Mouse (Mus musculus): ENCODE measurements around the gene Rpl19. TPM values are rescaled to one million over a fixed set of nuclear protein-coding genes. Genes with fewer than 3 reads are reported as not detected.

Gene Rpl19
- total and polyA plus RNA-seq, 2 experiments from 2014 or later, result 588 to 622 TPM

DNA sequence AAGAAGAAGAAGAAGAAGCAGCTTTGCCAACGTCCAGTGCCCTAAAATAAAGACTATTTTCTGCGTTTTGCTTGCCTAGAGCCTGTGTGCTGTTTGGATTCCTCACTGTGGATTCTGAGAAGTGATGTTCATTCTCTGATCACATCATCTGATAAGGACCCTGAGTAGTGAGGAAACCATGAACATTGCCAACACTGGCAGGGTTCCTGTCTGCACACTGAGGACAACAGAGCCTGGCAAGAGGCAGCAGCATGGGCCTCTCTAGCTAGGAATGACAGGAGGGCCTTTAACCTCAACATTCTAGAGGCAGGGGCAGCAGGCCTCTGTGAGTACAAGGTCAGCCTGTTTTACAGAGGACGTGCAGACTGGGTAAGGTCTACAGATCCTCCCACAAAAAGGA lies 2.0 kb upstream of the Rpl19 start:
- H3K9ac ChIP-seq (replicated peaks; ENCODE audit: low read depth, low read length), result no peak overlapping the region
- no peak overlapping the region for H3K4me3 ChIP-seq (ENCODE audit: low read depth, low read length)
- ATAC-seq (ENCODE audit: insufficient read depth, low read depth) (no peak), DNase-seq (ENCODE audit: low spot score) (no peak)
- H3K27me3 ChIP-seq (ENCODE audit: control insufficient read depth, insufficient read depth, low read length), result no peaks in the 10 kb centered on the region
- no peak overlapping the region for H3K27ac ChIP-seq (ENCODE audit: low read depth)
- no peaks in the 10 kb centered on the region for H3K9me3 ChIP-seq (replicated peaks; ENCODE audit: control insufficient read depth, low read length)
- peaks cover 18% of the 10 kb centered on the region for H3K4me1 ChIP-seq (ENCODE audit: control insufficient read depth, insufficient read depth)
- peaks cover 14% of the 10 kb centered on the region for H3K36me3 ChIP-seq (replicated peaks; ENCODE audit: control insufficient read depth, insufficient read depth, low read length)
- 78% methylated on average over 3 of the region's 3 CpGs for WGBS
- no peak overlapping the region for H3K4me2 ChIP-seq (ENCODE audit: low read depth, low read length)
- TF ChIP-seq EP300 (IDR thresholded peaks at IDR 0.05; ENCODE audit: low read depth) (no peak), CTCF (IDR thresholded peaks at IDR 0.05; ENCODE audit: low read depth) (no peak)

DNA sequence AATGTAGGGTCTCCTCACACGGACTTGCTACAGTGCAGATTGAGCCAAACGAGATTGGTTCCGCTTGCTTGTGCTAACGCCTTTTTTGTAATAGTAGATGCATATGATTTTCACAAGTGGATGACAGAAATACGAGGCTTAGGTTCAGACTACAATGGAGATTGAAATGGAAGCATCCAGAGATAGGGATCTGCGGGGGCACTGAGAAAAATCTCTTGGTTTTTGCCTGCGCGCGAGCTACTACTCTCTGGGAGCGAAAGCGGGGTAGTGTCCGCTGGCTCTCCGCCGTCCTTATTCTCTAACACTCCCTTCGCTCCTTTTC lies 301 bp upstream of the Rpl19 start:
- ATAC-seq (ENCODE audit: insufficient read depth, low read depth), result no peak
- Histone ChIP-seq H3K9ac (replicated peaks; ENCODE audit: low read depth, low read length) (peak overlapping the region; percentile 98), H3K27ac (ENCODE audit: low read depth) (peak overlapping the region; percentile 90), H3K36me3 (replicated peaks; ENCODE audit: control insufficient read depth, insufficient read depth, low read length) (peaks cover 31% of the 10 kb centered on the region), H3K4me1 (ENCODE audit: control insufficient read depth, insufficient read depth) (peaks cover 15% of the 10 kb centered on the region), H3K9me3 (replicated peaks; ENCODE audit: control insufficient read depth, low read length) (no peaks in the 10 kb centered on the region), H3K4me2 (ENCODE audit: low read depth, low read length) (peak overlapping the region; percentile 77), H3K27me3 (ENCODE audit: control insufficient read depth, insufficient read depth, low read length) (no peaks in the 10 kb centered on the region), H3K4me3 (ENCODE audit: low read depth, low read length) (peak overlapping the region; percentile 85)
- DNase-seq (ENCODE audit: low spot score), result no peak
- no peak; the same call in 1 of the 2 replicates for TF ChIP-seq EP300 (IDR thresholded peaks at IDR 0.05; ENCODE audit: low read depth)
- no peak for TF ChIP-seq CTCF (IDR thresholded peaks at IDR 0.05; ENCODE audit: low read depth)
- 7% methylated on average over 15 of the region's 15 CpGs for WGBS

GRCm38 (mm10) chr11:98027297-98027688 lies 783 bp downstream of the Rpl19 start:
- H3K9ac ChIP-seq (replicated peaks; ENCODE audit: low read depth, low read length), result peak overlapping the region; percentile 98
- WGBS, result 0% methylated on average over 18 of the region's 18 CpGs
- peaks cover 5% of the 10 kb centered on the region; the same call in 1 of the 2 replicates for H3K4me1 ChIP-seq (ENCODE audit: control insufficient read depth, insufficient read depth)
- no peaks in the 10 kb centered on the region for H3K9me3 ChIP-seq (replicated peaks; ENCODE audit: control insufficient read depth, low read length)
- peaks cover 32% of the 10 kb centered on the region for H3K36me3 ChIP-seq (replicated peaks; ENCODE audit: control insufficient read depth, insufficient read depth, low read length)
- no peaks in the 10 kb centered on the region for H3K27me3 ChIP-seq (ENCODE audit: control insufficient read depth, insufficient read depth, low read length)
- peak overlapping the region; percentile 77 for H3K4me2 ChIP-seq (ENCODE audit: low read depth, low read length)
- DNase-seq (ENCODE audit: low spot score) (no peak), ATAC-seq (ENCODE audit: insufficient read depth, low read depth) (no peak)
- H3K4me3 ChIP-seq (ENCODE audit: low read depth, low read length), result peak overlapping the region; percentile 85
- no peak for TF ChIP-seq EP300 (IDR thresholded peaks at IDR 0.05; ENCODE audit: low read depth)
- TF ChIP-seq CTCF (IDR thresholded peaks at IDR 0.05; ENCODE audit: low read depth), result no peak
- H3K27ac ChIP-seq (ENCODE audit: low read depth), result peak overlapping the region; percentile 90

DNA sequence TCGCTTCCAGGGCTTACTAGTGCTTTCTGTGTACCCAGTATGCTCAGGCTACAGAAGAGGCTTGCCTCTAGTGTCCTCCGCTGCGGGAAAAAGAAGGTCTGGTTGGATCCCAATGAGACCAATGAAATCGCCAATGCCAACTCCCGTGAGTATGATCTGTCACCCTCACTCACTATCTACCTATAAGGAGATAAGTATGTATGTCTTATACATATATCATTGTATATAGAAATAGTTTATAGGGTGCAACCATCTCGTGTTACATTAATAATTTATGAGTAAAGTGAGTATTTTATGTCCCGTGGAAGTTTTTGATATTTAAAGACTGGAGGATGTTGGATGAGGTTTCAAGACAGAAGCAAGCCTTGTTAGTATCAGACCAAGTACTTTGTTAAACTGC lies 1.3 kb downstream of the Rpl19 start:
- Histone ChIP-seq H3K4me3 (ENCODE audit: low read depth, low read length) (peak overlapping the region; percentile 85), H3K4me2 (ENCODE audit: low read depth, low read length) (peak overlapping the region; percentile 77), H3K27me3 (ENCODE audit: control insufficient read depth, insufficient read depth, low read length) (no peaks in the 10 kb centered on the region), H3K36me3 (replicated peaks; ENCODE audit: control insufficient read depth, insufficient read depth, low read length) (peaks cover 32% of the 10 kb centered on the region), H3K27ac (ENCODE audit: low read depth) (no peak overlapping the region), H3K4me1 (ENCODE audit: control insufficient read depth, insufficient read depth) (peaks cover 5% of the 10 kb centered on the region; the same call in 1 of the 2 replicates), H3K9me3 (replicated peaks; ENCODE audit: control insufficient read depth, low read length) (no peaks in the 10 kb centered on the region), H3K9ac (replicated peaks; ENCODE audit: low read depth, low read length) (peak overlapping the region; percentile 98)
- WGBS, result 20% methylated on average over 7 of the region's 7 CpGs
- TF ChIP-seq EP300 (IDR thresholded peaks at IDR 0.05; ENCODE audit: low read depth) (no peak), CTCF (IDR thresholded peaks at IDR 0.05; ENCODE audit: low read depth) (no peak)
- DNase-seq (ENCODE audit: low spot score) (no peak), ATAC-seq (ENCODE audit: insufficient read depth, low read depth) (no peak)

DNA sequence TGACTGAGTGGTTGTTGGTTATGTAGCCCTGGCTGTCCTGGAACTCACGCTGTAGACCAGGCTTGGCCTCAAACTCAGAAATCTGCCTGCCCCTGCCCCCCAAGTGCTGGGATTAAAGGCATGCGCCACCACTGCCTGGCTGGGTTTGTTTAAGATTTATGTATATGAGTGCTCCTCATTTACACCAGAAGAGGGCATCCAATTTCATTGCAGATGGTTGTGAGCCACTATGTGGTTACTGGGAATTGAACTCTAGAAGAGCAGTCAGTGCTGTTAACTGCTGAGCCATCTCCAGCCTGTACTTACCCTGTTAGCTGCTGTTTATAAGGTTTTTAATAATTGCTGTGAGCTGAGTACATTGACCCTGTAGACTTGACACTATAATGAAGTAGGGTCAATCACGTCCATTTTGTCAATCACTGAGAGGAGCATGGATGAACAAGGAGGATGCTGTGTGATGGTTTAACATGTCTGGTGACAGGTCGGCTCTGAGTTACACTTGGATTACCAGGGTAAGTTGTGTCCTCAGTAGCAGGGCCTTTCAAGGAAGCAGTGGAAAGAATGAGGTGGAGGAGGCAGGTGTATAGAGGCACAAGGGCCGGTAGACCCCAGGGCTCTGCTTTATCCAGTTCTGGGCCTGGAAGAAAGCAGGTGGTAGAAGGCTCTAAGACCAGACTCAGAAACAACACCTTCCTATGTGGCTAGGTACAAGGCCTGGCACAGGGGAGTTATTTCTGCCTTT lies 4.4 kb downstream of the Rpl19 start:
- TF ChIP-seq EP300 (IDR thresholded peaks at IDR 0.05; ENCODE audit: low read depth), result no peak
- TF ChIP-seq CTCF (IDR thresholded peaks at IDR 0.05; ENCODE audit: low read depth), result 0 out of 2 replicates have a peak, but pooled peaks have one; percentile 3
- Histone ChIP-seq H3K9me3 (replicated peaks; ENCODE audit: control insufficient read depth, low read length) (no peaks in the 10 kb centered on the region), H3K4me1 (ENCODE audit: control insufficient read depth, insufficient read depth) (peaks cover 2% of the 10 kb centered on the region; the same call in 1 of the 2 replicates), H3K27me3 (ENCODE audit: control insufficient read depth, insufficient read depth, low read length) (peaks cover 3% of the 10 kb centered on the region; the same call in 1 of the 2 replicates), H3K4me3 (ENCODE audit: low read depth, low read length) (no peak overlapping the region), H3K36me3 (replicated peaks; ENCODE audit: control insufficient read depth, insufficient read depth, low read length) (peaks cover 32% of the 10 kb centered on the region), H3K4me2 (ENCODE audit: low read depth, low read length) (no peak overlapping the region), H3K9ac (replicated peaks; ENCODE audit: low read depth, low read length) (no peak overlapping the region), H3K27ac (ENCODE audit: low read depth) (no peak overlapping the region)
- ATAC-seq (ENCODE audit: insufficient read depth, low read depth) (no peak), DNase-seq (ENCODE audit: low spot score) (no peak)
- WGBS, result 62% methylated on average over 5 of the region's 5 CpGs

DNA sequence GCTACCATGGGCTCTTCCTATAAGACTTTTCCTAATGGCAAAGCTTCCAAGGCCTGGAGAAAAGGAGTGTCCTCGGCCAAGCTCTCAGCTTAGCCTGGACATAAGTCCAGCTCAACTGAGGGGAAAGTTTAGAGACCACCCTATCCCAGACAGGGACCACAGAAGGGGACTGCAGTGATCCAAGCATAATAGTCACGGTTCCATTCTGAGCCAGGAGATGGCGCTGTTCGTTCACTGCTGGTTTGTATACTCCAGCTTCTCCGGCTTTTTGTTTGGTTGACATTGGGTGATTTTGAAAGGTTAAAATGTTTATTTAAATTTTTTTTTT lies 4.9 kb downstream of the Rpl19 start:
- TF ChIP-seq CTCF (IDR thresholded peaks at IDR 0.05; ENCODE audit: low read depth) (peak; percentile 91), EP300 (IDR thresholded peaks at IDR 0.05; ENCODE audit: low read depth) (no peak)
- no peak overlapping the region for H3K27ac ChIP-seq (ENCODE audit: low read depth)

More for the DNA sequence above, 4.9 kb downstream of the Rpl19 start:
- Histone ChIP-seq H3K27me3 (ENCODE audit: control insufficient read depth, insufficient read depth, low read length) (peaks cover 3% of the 10 kb centered on the region; the same call in 1 of the 2 replicates), H3K4me3 (ENCODE audit: low read depth, low read length) (no peak overlapping the region), H3K9me3 (replicated peaks; ENCODE audit: control insufficient read depth, low read length) (no peaks in the 10 kb centered on the region), H3K4me1 (ENCODE audit: control insufficient read depth, insufficient read depth) (no peaks in the 10 kb centered on the region; the same call in 1 of the 2 replicates), H3K9ac (replicated peaks; ENCODE audit: low read depth, low read length) (no peak overlapping the region), H3K4me2 (ENCODE audit: low read depth, low read length) (no peak overlapping the region), H3K36me3 (replicated peaks; ENCODE audit: control insufficient read depth, insufficient read depth, low read length) (peaks cover 32% of the 10 kb centered on the region)
- ATAC-seq (ENCODE audit: insufficient read depth, low read depth) (no peak; the same call in 1 of the 2 replicates), DNase-seq (ENCODE audit: low spot score) (peak; percentile 58)
- 6% methylated on average over 5 of the region's 5 CpGs for WGBS
